Mouse (Mus musculus) layer of hippocampus, postnatal 36 days (tissue): ENCODE results near the gene Pink1. TPM values are rescaled to one million over a fixed set of nuclear protein-coding genes. Genes with fewer than 3 reads are reported as not detected.

Experiments
- DNase-seq, 2 experiments: peaks; one replicate each; pipeline ENCODE4 v3.0.0; 2022
- total RNA-seq, 2 experiments: library from RNA; stranded (reverse); gene quantifications; 2 replicates each; pipeline ENCODE4 v1.2.3; 2021

Gene Pink1
- 100 to 1,000 TPM; 228 to 239 TPM for total RNA-seq

DNA sequence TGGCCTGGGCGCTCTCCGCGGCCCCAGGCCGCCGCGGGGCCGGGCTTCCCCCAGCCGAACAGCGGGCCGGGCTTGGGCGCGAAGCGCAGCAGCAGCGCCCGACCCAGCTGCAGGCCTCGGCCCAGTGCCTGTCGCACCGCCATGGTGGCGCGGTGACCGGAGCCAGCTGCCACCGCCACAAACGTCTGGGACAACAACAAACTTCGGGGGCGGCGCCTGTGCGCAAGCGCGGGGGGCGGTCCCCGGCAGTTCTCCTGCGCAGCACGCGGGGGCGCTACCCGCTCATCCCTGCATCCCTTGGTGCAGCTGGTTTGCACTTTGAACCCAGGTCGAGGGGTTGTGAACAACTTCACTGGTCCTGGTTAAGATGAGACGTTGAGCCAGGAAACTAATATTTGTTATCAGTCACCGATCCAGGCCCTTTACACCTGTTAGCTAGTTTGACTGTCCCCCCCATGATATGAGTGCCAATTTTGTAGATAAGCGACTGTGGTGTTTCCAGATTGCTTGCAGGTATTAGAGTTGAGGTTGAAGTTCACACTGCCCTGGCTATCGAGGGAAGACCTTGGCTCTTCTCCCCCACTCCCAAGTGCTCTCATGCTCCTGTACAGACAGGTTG, at the start of gene Pink1:
Pink1 (minus strand) TSS at position 231 of the 619 bp plus-strand sequence.
- DNase-seq, result peak; percentile 92

DNA sequence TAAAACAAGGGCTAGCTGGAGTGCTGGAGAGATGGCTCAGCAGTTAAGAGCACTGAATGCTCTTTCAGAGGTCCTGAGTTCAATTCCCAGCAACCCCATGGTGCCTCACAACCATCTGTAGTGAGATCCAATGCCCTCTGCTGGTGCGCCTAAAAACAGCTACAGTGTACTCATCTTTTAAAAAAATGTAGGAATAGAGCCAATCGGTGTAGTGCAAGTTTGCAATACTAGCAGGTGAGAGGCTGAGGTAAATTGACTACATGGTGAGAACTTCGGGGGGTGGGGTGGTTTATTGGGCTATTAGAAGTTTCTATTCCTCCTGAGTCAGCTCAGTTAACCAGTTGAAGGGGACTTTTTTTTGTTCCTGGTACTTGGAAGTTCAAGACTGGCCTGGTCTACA, 49.0 kb upstream of the Pink1 start:
- no peak for DNase-seq

GRCm38 (mm10) chr4:138370996-138371516, 44.9 kb upstream of the Pink1 start:
- no peak for DNase-seq

- DNase-seq, result no peak
These were observed 42.6 kb upstream of the Pink1 start for GRCm38 (mm10) chr4:138368498-138369260.

DNA sequence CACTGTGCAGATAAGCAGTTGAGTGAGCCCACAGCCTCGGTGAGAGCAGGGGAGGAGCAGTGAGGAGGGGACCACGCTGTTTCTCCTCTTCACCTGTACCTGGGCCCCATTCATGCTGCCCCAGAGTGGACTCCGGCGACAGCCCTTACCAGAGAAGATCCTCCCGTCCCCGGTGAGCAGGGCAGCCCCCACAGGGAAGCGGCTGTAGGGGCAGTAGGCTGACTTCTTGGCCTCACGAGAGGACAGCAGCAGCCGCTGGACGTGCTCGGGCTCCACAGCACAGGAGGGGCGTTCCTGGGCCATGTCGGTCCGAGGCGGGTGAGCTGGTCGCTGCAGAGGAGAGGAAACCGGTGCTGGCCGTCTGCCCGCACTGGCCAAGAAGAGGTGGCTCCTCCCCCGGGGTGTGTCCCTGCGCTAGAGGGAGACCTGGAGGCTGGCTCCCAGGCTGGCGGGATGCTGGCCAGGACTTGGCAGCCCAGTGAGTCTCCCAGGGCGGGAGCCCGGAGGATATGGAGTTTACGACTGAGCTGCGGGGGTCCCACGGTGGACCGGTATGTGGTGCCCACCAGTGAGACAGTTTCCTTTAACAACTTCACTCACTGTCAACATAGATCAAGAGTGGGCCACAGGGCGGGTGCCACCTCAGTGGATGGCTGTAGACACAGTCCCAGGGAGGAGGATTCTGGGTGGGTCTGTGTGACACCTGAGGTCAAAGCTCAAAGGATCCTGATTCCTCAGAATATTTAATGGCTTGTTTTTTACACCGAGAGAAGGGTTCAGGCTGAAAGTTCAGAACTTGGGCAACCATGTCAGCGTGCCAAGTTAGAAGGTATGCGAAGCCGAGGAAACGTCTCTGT, 41.8 kb upstream of the Pink1 start, which contains the start of gene Cda:
Cda (minus strand) TSS at position 352 of the 857 bp plus-strand sequence.
- no peak for DNase-seq

- no peak for DNase-seq
These were observed 40.5 kb upstream of the Pink1 start for GRCm38 (mm10) chr4:138366561-138366960.

DNA sequence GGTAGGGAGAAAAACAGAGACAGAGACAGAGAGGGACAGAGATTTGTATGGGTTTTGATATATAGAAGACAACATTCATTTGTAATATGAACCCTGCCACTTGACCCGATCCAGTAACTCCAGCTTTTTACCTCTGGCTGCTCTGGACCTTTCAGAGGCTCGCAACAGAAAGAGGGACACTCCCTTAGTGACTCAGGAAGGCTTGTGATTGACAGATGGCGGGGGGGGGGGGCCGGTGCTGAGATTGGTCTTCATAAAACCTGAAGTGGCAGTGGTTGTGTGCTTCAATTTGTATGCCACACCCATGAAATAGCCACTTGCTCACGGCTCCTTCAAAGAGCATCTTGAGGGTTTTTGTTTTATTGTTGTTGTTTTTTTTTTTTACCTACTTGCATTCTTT, 37.4 kb upstream of the Pink1 start:
- no peak for DNase-seq

- no peak for DNase-seq
These were observed 36.8 kb upstream of the Pink1 start for GRCm38 (mm10) chr4:138362883-138363282.

DNA sequence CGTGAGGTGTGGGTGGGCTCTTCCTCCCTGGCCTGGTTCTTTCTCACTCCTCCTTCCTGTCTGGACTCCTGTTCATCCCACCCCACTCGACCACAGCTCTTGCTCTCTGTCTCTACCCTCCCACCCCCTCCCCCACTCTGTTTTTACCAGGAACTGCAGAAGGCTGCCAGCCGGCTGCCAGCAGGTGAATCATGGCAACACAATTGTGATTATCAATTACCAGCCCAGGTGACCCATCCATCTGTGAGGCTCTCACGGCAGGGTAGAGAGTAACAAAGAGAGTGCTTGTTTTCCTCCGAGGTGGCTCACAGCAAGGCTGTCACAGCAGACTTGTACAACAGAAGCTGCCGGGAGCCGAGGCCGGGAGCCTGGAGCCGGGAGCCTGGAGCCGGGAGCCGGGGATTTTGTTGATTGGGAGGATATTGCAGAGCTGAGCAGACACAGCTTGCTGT, 35.3 kb upstream of the Pink1 start:
- DNase-seq, result peak in 1 of 2 experiments; percentile 24

DNA sequence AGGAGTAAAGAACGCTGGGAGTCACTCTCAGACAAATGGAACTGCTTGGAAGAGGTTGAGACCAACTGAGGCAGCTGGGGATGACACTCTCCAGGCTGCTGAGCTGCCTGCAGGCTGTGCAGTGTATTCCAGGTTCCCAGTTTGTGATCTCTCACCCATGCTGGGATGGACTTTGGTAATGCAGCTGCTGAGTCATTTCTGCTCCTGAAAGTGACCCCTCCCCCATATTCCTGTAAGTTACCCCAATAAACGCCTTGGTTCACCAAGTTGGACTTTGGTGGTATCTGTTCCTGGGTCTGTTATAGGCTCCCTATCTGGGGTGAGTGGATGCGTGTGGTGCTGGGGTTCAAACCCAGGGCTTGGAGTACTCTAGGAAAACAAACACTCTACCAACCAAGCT, 32.1 kb upstream of the Pink1 start:
- no peak for DNase-seq

GRCm38 (mm10) chr4:138356551-138356950, 30.4 kb upstream of the Pink1 start:
- no peak for DNase-seq

GRCm38 (mm10) chr4:138356141-138356540, 30.0 kb upstream of the Pink1 start:
- DNase-seq, result no peak

- DNase-seq, result no peak
These were observed 29.4 kb upstream of the Pink1 start for GRCm38 (mm10) chr4:138355496-138355895.

DNA sequence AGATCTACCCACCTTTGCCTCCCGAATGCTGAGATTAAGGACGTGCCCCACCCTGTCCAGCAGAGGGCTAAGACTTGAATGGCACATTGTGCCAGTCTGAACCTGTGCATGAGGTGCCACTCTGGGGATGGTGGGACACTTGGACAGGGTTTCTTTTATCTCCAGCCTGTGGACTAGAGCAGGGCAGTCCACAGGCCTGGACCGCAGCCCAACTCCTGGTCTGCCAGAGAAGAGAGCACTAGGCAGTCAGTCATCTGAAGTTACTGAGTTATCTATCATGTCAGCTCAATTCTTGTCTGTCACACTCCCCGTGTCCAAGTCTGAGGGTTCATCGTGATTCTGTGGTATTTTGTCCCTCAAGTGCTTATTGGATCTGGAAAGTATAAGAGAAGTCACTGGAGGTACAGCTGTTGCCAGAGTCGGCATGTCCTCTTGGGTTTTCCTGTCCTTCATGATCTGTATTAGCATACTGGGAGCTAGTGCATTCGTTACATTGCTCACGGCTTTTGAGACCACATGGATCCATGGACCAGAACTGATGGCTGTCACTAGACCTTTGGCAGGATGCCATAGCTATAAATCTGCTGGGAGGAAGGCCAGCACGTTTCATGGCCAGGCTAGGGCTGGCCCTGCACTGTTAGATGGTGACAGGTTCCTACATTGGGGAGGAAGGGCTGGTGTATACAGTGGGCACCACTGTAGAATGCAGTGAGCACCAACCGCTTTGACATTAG, 27.5 kb upstream of the Pink1 start:
- DNase-seq, result no peak

DNA sequence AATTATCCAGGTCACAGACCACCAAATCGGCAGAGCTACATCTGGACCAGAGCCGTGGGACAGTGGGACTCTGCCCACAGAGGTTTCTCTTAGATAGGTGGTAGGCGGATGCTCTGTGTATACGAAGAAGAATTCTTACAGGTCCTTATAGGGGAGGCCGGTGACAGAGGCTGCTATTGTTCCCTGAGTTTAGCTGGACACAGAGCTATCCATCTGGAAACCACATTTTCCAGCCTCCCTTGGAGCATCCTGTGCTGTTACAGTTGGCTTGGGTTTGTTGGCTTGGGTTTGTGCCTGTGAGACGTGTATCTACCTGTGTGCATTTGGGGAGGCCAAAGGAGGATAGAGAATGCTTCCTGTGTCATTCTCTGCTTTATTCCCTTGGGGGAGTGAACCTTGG, 26.6 kb upstream of the Pink1 start:
- DNase-seq, result no peak

DNA sequence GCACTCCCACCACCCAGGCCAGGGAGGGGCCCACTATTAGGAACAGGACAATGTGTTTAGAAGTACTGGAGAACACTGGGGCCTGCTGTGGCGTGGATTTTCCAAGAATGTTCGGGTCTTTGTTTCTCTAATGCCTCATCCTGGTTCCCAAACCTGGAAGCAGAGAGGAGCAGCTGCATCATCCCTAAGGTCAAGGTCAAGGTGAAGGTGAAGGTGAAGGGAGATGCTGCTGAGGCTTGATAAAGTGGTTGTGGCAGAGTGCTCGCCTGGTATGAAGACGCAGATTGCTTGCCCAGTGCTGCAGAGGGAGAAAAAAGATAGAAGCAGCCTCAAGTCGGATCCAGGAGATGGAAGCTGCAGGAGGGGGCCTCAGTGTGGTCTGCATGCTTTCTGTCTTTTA, 25.7 kb upstream of the Pink1 start:
- DNase-seq, result no peak

DNA sequence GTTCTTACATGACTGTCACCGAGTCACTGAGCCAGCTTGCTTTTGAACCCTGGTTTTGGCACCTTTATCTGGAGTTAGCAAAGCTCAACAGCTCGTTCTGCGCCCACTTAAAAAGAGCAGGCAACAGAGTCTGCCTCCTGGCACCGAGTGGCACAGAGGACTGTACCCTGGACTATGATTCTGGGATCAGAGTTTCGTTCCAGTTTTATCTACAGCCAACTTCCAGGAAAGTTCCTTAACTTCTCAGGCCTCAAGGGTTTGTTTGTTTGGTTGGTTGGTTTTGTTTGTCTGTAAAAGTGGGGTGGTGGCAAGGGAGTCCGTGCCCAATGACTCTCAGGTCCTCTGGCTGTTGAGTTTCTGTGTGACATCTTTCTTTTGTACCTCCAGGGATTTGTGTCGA, 22.6 kb upstream of the Pink1 start:
- no peak for DNase-seq

DNA sequence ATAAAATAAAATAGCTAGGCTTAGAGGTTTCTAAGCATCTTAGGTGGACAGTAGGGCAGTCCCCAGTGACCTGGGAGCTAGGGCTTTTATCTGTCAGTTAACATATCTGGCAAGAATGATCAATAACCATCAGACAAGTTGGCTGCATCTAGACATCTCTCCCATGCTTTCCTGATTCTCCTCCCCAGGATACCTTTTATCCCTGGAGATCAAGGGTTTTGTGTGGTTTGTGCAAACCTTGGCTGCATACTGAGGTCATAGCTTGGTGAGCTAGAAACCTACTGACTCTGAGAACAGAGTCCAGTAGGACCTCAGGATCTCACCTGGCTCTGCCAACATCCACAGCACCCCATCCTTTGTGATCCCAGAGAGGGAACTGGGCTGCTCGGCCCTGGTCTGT, 21.2 kb upstream of the Pink1 start:
- no peak for DNase-seq

DNA sequence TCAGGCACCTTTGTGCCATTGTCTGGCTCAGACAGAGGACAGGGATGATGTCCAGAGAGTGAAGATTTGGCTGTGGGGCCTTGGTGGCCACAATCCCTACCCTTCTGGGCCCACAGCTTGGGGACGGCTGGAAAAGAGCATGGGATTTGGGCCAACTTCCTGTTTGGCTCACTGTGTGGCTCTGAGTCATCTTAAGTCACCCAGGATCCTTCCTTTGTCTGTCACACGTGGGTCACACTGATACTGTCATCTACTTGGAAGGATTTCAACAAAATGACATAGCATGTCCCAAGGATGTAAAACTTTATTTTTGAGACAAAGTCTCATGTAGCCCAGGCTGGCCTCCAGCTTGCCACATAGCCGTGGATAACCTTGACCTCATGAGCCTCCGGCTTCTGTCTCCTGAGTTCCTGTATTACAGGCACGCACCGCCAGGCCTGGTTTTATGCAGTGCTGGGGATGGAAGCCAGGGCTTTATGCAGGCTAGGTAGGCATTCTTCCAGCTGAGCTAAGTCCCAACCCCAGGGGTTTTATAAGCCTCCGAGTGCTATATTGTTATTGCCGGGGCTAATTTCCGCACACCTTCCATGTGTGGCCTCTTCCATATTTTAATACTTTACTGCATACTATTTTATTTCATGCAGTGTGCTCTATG, 18.9 kb upstream of the Pink1 start:
- DNase-seq, result no peak

DNA sequence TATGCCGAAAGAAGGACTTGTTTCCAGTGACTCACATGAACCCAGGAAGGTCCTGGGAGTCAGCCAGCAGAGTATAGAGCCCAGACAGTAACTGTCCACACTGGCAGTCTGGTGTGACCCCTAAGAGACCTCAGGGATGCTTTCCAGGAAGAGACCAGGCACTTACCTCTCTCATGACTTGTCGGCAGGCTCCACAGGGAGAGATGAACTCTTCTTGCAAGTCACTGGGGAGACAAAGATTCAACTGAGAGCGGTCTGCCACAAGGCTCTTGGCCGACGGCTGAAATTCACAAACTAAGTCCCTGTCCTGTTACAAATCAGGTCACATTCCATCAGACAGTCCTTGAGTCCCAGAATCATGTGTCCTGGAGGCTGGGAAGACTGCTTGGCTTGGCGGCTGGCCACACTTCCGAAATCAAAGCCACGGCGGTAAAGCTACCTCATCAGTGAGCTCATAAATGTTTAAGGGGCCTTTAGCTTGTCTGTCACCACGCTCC, 17.3 kb upstream of the Pink1 start:
- no peak for DNase-seq

- DNase-seq, result no peak
These were observed 16.7 kb upstream of the Pink1 start for GRCm38 (mm10) chr4:138342778-138343177.
